Mouse (Mus musculus): ENCODE measurements around the gene Vamp2. TPM values are rescaled to one million over a fixed set of nuclear protein-coding genes. Genes with fewer than 3 reads are reported as not detected.

The Vamp2 gene
- polyA plus RNA-seq, 1 experiment: 51.8 TPM

DNA sequence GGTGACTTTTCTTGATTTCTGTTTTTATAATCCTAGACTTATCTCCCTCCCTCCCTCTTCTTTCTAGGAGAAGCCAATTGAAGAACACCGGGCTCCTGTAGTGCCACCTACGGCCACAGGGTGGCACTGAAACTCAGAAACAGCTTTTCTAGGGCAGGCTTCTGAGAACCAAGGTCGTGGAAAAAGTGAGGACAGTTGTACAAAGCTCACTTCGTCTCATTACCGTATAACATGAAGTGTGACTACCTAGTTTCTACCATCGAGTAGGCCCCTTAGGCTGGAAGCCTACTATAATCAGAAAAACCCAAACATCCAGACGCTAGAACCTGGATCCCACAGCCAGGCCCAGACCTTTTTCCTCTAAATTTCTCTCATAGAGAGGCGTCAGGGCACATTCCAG lies 21.3 kb upstream of the Vamp2 start:
- no peak overlapping the region for H3ac ChIP-seq (ENCODE audit: control insufficient read depth, insufficient read length)
- no peaks in the 10 kb centered on the region for H3K27me3 ChIP-seq (ENCODE audit: control insufficient read depth, insufficient read depth, insufficient read length)
- no peaks in the 10 kb centered on the region for H3K79me2 ChIP-seq (ENCODE audit: control insufficient read depth, insufficient read depth)
- peak overlapping the region; percentile 62 for H3K4me2 ChIP-seq (ENCODE audit: low read depth)
- TF ChIP-seq REST (IDR thresholded peaks at IDR 0.05; ENCODE audit: insufficient read depth, insufficient read length): no peak
- TF ChIP-seq POLR2A (IDR thresholded peaks at IDR 0.05; ENCODE audit: insufficient read length, low read depth): no peak
- no peak for TF ChIP-seq SRF (IDR thresholded peaks at IDR 0.05; ENCODE audit: control insufficient read depth, insufficient read length, low read depth)
- TF ChIP-seq MYOG (IDR thresholded peaks at IDR 0.05; ENCODE audit: control insufficient read depth in 1 of 3, insufficient read depth in 1 of 3, insufficient read length in 2 of 3, low read depth in 2 of 3): no peak
- no peak for TF ChIP-seq TCF12 (IDR thresholded peaks at IDR 0.05; ENCODE audit: insufficient read depth, poor library complexity, severe bottlenecking)
- TF ChIP-seq TCF3 (IDR thresholded peaks at IDR 0.05; ENCODE audit: insufficient read length, low read depth): no peak
- no peak for TF ChIP-seq CEBPB (IDR thresholded peaks at IDR 0.05; ENCODE audit: insufficient read depth, poor library complexity, severe bottlenecking)
- no peak for TF ChIP-seq E2F4 (IDR thresholded peaks at IDR 0.05; ENCODE audit: insufficient read depth)
- no peak for TF ChIP-seq USF1 (IDR thresholded peaks at IDR 0.05; ENCODE audit: low read depth)
- no peak for TF ChIP-seq POLR2AphosphoS2 (IDR thresholded peaks at IDR 0.05; ENCODE audit: insufficient read length, low read depth)
- no peaks in the 10 kb centered on the region for H3K36me3 ChIP-seq (ENCODE audit: control insufficient read depth, insufficient read depth)
- H3K4me3 ChIP-seq: no peak overlapping the region

DNA sequence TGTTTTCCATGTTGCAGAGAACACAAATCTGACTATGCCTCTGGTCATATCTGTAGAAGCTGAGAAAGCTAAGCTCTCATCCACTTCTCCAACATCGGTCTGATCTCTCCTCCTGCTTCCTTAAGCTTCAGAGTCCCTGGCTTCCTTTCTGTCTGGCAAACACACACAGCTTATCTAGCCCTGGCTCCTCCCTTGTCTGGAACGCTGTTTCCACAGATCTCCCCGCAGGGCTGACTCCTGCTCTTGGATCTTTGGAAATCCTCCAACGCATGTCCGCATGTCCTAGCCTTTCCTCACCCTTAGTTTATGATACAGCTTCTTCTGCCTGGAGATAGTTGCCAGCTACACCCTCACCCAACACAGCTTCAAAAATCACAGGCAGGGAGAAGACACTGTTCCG lies 20.7 kb upstream of the Vamp2 start:
- H3K36me3 ChIP-seq (ENCODE audit: control insufficient read depth, insufficient read depth): no peaks in the 10 kb centered on the region
- no peaks in the 10 kb centered on the region for H3K79me2 ChIP-seq (ENCODE audit: control insufficient read depth, insufficient read depth)
- TF ChIP-seq CEBPB (IDR thresholded peaks at IDR 0.05; ENCODE audit: insufficient read depth, poor library complexity, severe bottlenecking): no peak
- no peak overlapping the region for H3ac ChIP-seq (ENCODE audit: control insufficient read depth, insufficient read length)
- no peak overlapping the region for H3K4me3 ChIP-seq
- H3K27me3 ChIP-seq (ENCODE audit: control insufficient read depth, insufficient read depth, insufficient read length): no peaks in the 10 kb centered on the region
- H3K4me2 ChIP-seq (ENCODE audit: low read depth): peak overlapping the region; percentile 62

GRCm38 (mm10) chr11:69070093-69070492 lies 18.2 kb upstream of the Vamp2 start:
- Histone ChIP-seq H3ac (ENCODE audit: control insufficient read depth, insufficient read length) (peak overlapping the region; percentile 27), H3K27me3 (ENCODE audit: control insufficient read depth, insufficient read depth, insufficient read length) (no peaks in the 10 kb centered on the region), H3K79me2 (ENCODE audit: control insufficient read depth, insufficient read depth) (no peaks in the 10 kb centered on the region), H3K4me3 (peak overlapping the region; percentile 40), H3K36me3 (ENCODE audit: control insufficient read depth, insufficient read depth) (no peaks in the 10 kb centered on the region), H3K4me2 (ENCODE audit: low read depth) (peak overlapping the region; percentile 84)
- TF ChIP-seq SRF (IDR thresholded peaks at IDR 0.05; ENCODE audit: control insufficient read depth, insufficient read length, low read depth): no peak
- TF ChIP-seq MYOD1 (IDR thresholded peaks at IDR 0.05; ENCODE audit: control insufficient read depth in 1 of 3, insufficient read length in 2 of 3, low read depth in 2 of 3): no peak
- no peak for TF ChIP-seq E2F4 (IDR thresholded peaks at IDR 0.05; ENCODE audit: insufficient read depth)
- no peak for TF ChIP-seq MYOG (IDR thresholded peaks at IDR 0.05; ENCODE audit: control insufficient read depth in 1 of 3, insufficient read depth in 1 of 3, insufficient read length in 2 of 3, low read depth in 2 of 3)
- no peak for TF ChIP-seq MAX (IDR thresholded peaks at IDR 0.05; ENCODE audit: low read depth)
- no peak for TF ChIP-seq POLR2A (IDR thresholded peaks at IDR 0.05; ENCODE audit: insufficient read length, low read depth)

DNA sequence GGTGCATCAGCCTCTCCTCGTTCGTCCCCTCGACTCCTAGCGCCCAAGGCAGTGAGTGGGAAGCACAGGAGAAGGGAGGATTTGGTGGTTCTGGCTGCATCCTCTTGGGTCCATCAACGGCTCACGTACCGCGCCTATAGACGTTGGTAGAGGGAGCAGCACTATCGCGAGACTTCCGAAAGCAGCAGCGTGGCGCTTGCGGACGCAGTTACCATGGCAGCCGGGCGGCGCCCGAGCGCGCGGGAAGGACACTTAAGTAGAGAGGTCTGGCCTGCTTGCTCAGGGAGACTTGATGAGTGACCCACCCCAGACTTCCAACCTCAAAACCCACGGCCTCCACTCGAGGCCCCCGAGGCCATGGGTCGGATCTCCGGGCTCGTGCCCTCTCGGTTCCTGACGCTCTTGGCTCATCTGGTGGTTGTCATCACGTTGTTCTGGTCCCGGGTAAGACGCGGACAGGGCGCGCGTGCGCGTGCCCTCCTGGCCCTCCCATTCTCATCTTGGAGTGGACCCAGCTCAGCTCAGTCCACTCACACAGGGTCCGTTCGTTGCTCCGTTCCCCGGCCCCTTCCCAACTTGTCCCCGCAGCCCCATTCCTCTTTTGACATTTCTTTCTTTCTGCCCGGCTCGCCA lies 17.6 kb upstream of the Vamp2 start, which contains the start of gene Tmem107:
Gene Tmem107 (plus strand): TSS at position 217 of the 633 bp plus-strand sequence.
- no peaks in the 10 kb centered on the region for H3K79me2 ChIP-seq (ENCODE audit: control insufficient read depth, insufficient read depth)
- peak within 1 kb of the TSS; percentile 40 for H3K4me3 ChIP-seq
- no peaks in the 10 kb centered on the region for H3K36me3 ChIP-seq (ENCODE audit: control insufficient read depth, insufficient read depth)
- peak within 1 kb of the TSS; percentile 84 for H3K4me2 ChIP-seq (ENCODE audit: low read depth)
- no peak for TF ChIP-seq E2F4 (IDR thresholded peaks at IDR 0.05; ENCODE audit: insufficient read depth)
- TF ChIP-seq MYOG (IDR thresholded peaks at IDR 0.05; ENCODE audit: control insufficient read depth in 1 of 3, insufficient read depth in 1 of 3, insufficient read length in 2 of 3, low read depth in 2 of 3): no peak
- TF ChIP-seq SRF (IDR thresholded peaks at IDR 0.05; ENCODE audit: control insufficient read depth, insufficient read length, low read depth): no peak
- TF ChIP-seq TCF12 (IDR thresholded peaks at IDR 0.05; ENCODE audit: insufficient read depth, poor library complexity, severe bottlenecking): no peak
- TF ChIP-seq MAX (IDR thresholded peaks at IDR 0.05; ENCODE audit: low read depth): peak; percentile 30
- no peak for TF ChIP-seq REST (IDR thresholded peaks at IDR 0.05; ENCODE audit: insufficient read depth, insufficient read length)
- peak; percentile 99 for TF ChIP-seq POLR2AphosphoS2 (IDR thresholded peaks at IDR 0.05; ENCODE audit: insufficient read length, low read depth)
- TF ChIP-seq CEBPB (IDR thresholded peaks at IDR 0.05; ENCODE audit: insufficient read depth, poor library complexity, severe bottlenecking): no peak
- peak; percentile 95 for TF ChIP-seq POLR2A (IDR thresholded peaks at IDR 0.05; ENCODE audit: insufficient read length, low read depth)
- peak within 1 kb of the TSS; percentile 27 for H3ac ChIP-seq (ENCODE audit: control insufficient read depth, insufficient read length)
- no peaks in the 10 kb centered on the region for H3K27me3 ChIP-seq (ENCODE audit: control insufficient read depth, insufficient read depth, insufficient read length)

DNA sequence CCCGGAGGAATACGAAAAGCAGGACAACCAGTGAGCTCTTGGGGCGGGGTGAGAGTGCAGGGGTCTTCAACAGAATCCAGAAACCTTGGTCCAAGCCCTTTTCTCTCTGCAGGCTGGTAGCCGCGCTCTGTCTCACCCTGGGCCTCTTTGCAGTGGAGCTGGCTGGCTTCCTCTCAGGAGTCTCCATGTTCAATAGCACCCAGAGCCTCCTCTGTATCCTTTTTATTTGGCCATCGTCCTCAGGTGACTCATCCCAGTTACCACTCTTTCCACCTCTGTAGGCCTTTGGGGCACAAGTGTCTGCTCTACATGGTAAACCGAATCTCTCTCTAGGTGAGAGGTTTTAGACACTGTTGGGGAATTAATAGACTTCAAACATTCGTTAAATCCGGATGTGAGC lies 17.0 kb upstream of the Vamp2 start:
- no peaks in the 10 kb centered on the region for H3K36me3 ChIP-seq (ENCODE audit: control insufficient read depth, insufficient read depth)
- peak overlapping the region; percentile 27 for H3ac ChIP-seq (ENCODE audit: control insufficient read depth, insufficient read length)
- TF ChIP-seq MYOG (IDR thresholded peaks at IDR 0.05; ENCODE audit: control insufficient read depth in 1 of 3, insufficient read depth in 1 of 3, insufficient read length in 2 of 3, low read depth in 2 of 3) (no peak), MYOD1 (IDR thresholded peaks at IDR 0.05; ENCODE audit: control insufficient read depth in 1 of 3, insufficient read length in 2 of 3, low read depth in 2 of 3) (no peak)
- H3K4me3 ChIP-seq: peak overlapping the region; percentile 40
- H3K27me3 ChIP-seq (ENCODE audit: control insufficient read depth, insufficient read depth, insufficient read length): no peaks in the 10 kb centered on the region
- peak overlapping the region; percentile 84 for H3K4me2 ChIP-seq (ENCODE audit: low read depth)
- no peaks in the 10 kb centered on the region for H3K79me2 ChIP-seq (ENCODE audit: control insufficient read depth, insufficient read depth)
